8 mouse cellular contexts compared by ENCODE assay signal in the genomic region with DNA sequence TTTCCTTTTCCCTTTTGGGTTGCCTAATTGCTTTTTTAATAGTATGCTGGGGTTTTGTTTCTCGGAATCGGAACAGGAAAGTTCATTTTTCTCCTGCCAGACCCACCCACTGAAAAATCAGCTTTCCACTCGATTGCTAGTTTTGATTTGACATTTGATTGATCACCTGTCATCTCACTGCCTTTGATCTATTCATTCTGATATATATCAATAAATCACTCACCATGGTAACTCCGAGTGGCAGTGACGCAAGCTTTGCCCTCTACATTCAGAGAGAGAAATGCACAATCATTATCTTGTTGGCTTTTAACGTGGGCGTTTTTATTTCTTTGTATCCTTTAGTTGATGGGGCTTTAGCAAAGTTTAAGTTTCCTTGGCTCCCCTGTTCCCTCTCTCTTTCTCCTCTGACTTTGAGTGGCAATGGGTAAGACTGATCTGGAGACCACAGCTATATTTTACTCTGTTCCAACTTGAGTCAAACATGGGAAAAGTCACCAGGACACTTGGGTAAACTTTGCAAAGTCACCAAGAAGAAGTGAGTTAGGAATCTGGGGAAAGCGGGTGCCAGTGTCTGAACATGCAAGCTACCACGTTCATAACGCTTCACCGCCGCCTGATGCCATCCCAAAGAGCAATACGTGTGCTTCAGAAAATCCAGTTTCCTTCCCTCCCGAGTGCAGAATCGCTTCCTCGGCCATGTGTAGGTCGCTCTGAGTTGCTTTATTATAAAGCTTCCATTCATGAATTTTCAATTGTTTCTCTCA. TPM values are rescaled to one million over a fixed set of nuclear protein-coding genes. Genes with fewer than 3 reads are reported as not detected.
DNase-seq lines count a peak whose midpoint lies in the region; ATAC-seq and TF ChIP-seq lines count a peak whose summit lies in the region.

No protein-coding gene starts in this region.

- no peaks in the 10 kb centered on the region for H3K36me3 ChIP-seq in testis, adult 2 months (ENCODE audit: control insufficient read depth, insufficient read depth, low read length)
- H3K36me3 ChIP-seq in liver, embryonic 14.5 days (replicated peaks; ENCODE audit: control insufficient read depth, insufficient read depth, low read depth), result no peaks in the 10 kb centered on the region

- no peak for TF ChIP-seq POLR2A in testis, adult 2 months (IDR thresholded peaks at IDR 0.05; ENCODE audit: control insufficient read depth, low read depth, low read length)

- peak overlapping the region; percentile 79 for H3K4me3 ChIP-seq in testis, adult 2 months (ENCODE audit: control insufficient read depth, low read depth, low read length)
- H3K4me3 ChIP-seq in liver, embryonic 14.5 days (ENCODE audit: insufficient read depth in 1 of 2, low read depth in 2 of 2, low read length in 2 of 2), result peak overlapping the region; percentile 52 to 55; a peak in 3 of 4 replicates

- ATAC-seq in liver, embryonic 14.5 days (ENCODE audit: insufficient read depth), result no peak

- WGBS in liver, embryonic 14.5 days (ENCODE audit: insufficient replicate concordance), result 44% methylated on average over 17 of the region's 17 CpGs

- H3K9me3 ChIP-seq in liver, embryonic 14.5 days (ENCODE audit: control insufficient read depth, low read length), result no peaks in the 10 kb centered on the region

- no peak overlapping the region; the same call in 1 of the 2 replicates for H3K9ac ChIP-seq in liver, embryonic 14.5 days (replicated peaks)

- peak; percentile 27 for DNase-seq in embryo, embryonic 11 days
- DNase-seq in embryo, embryonic 10 days (ENCODE audit: low spot score), result no peak
- no peak for DNase-seq in testis, postnatal 14 days (ENCODE audit: low spot score)
- no peak for DNase-seq in liver, embryonic 14.5 days (ENCODE audit: low read depth in 3 of 3, low spot score in 3 of 3)
- no peak for DNase-seq in cerebellum, postnatal 36 days
- DNase-seq in cerebellum, postnatal 25 days, result no peak
- DNase-seq in layer of hippocampus, adult 8-10 months (ENCODE audit: low spot score in 2 of 2), result no peak

- peak overlapping the region; percentile 91 for H3K27ac ChIP-seq in testis, adult 2 months (ENCODE audit: control insufficient read depth, insufficient read depth, low read depth, low read length)
- H3K27ac ChIP-seq in liver, embryonic 14.5 days, result no peak overlapping the region

- no peak for TF ChIP-seq EP300 in liver, embryonic 14.5 days (IDR thresholded peaks at IDR 0.05; ENCODE audit: low read depth)

- H3K27me3 ChIP-seq in testis, adult 2 months (ENCODE audit: control insufficient read depth, insufficient read depth, low read length), result no peaks in the 10 kb centered on the region
- H3K27me3 ChIP-seq in liver, embryonic 14.5 days (ENCODE audit: control insufficient read depth, insufficient read depth, low read length), result no peaks in the 10 kb centered on the region

- H3K4me1 ChIP-seq in testis, adult 2 months (ENCODE audit: control insufficient read depth, insufficient read depth, low read length), result peaks cover 4% of the 10 kb centered on the region; the same call in 1 of the 2 replicates
- H3K4me1 ChIP-seq in liver, embryonic 14.5 days (replicated peaks; ENCODE audit: control insufficient read depth in 2 of 2, insufficient read depth in 2 of 2, low read length in 1 of 2), result peaks cover 0 to 1% of the 10 kb centered on the region in 2 experiments; a peak in 2 of 4 replicates

- no peak for TF ChIP-seq CTCF in testis, adult 2 months (IDR thresholded peaks at IDR 0.05; ENCODE audit: control insufficient read depth, insufficient read depth, insufficient replicate concordance, low read depth, low read length)
- TF ChIP-seq CTCF in liver, embryonic 14.5 days (IDR thresholded peaks at IDR 0.05; ENCODE audit: low read depth), result no peak

- H3K4me2 ChIP-seq in liver, embryonic 14.5 days (ENCODE audit: low read depth), result peak overlapping the region; percentile 53

RNA-seq across cellular contexts. Expression of a gene that starts 2.0 kb away (rescaled TPM):
- polyA plus RNA-seq in testis, adult 2 months (2012; rRNA removed), result 4.5 and 4.9 TPM in 2 replicates
- 1.2 and 1.5 TPM in 2 replicates for polyA plus RNA-seq in liver, embryonic 14.5 days (2012; rRNA removed)
- 0.43 and 0.53 TPM in 2 replicates for polyA plus RNA-seq in liver, embryonic 14.5 days (2014; fragmentation: Nextera tagmentation; extraction: Ambion mirVana)
- 10 to 100 TPM; 64.2 to 79.4 (median 74.0) TPM for total RNA-seq in layer of hippocampus, adult 8-10 months (2022)

RNA-seq across cellular contexts. Expression of a gene that starts 47.3 kb away (rescaled TPM):
- polyA plus RNA-seq in testis, adult 2 months (2012; rRNA removed), result not detected in 2 replicates
- polyA plus RNA-seq in liver, embryonic 14.5 days (2012; rRNA removed), result not detected in 2 replicates
- not detected in 2 replicates for polyA plus RNA-seq in liver, embryonic 14.5 days (2014; fragmentation: Nextera tagmentation; extraction: Ambion mirVana)
- total RNA-seq in layer of hippocampus, adult 8-10 months (2022), result not detected
